Mouse (Mus musculus) hindbrain, embryonic 15.5 days (tissue): ENCODE measurements around the gene Tspan4. TPM values are rescaled to one million over a fixed set of nuclear protein-coding genes. Genes with fewer than 3 reads are reported as not detected.
A peak's percentile ranks its signal among the peaks of the same experiment; 100 is the strongest.

Experiments
- ATAC-seq: fragments of 200-750 bp; cut with Nextera tagmentation; 2 replicates; pipeline ENCODE4 v1.8.0; 2017; ENCODE audit warnings: low read depth, moderate number of reproducible peaks, moderate TSS enrichment; ENCODE audit not compliant: low FRiP score
- H3K27ac ChIP-seq: fragments of 300-500 bp; sonication (generic); replicated peaks from 2 replicates; pipeline ENCODE4 v1.5.1; 2015; ENCODE audit warnings: mild to moderate bottlenecking, inconsistent platforms
- H3K27me3 ChIP-seq: fragments of 300-500 bp; sonication (generic); 2 replicates; pipeline ENCODE4 v1.6.1; 2015; ENCODE audit warnings: control low read depth, inconsistent platforms
- H3K36me3 ChIP-seq: fragments of 300-500 bp; sonication (generic); 2 replicates; pipeline ENCODE4 v1.6.1; 2015; ENCODE audit warnings: control low read depth, inconsistent platforms
- H3K4me1 ChIP-seq: fragments of 300-500 bp; sonication (generic); replicated peaks from 2 replicates; pipeline ENCODE4 v1.6.1; 2015; ENCODE audit warnings: control low read depth, inconsistent platforms
- H3K4me2 ChIP-seq: fragments of 300-500 bp; sonication (generic); 2 replicates; pipeline ENCODE4 v1.6.1; 2015; ENCODE audit warnings: moderate library complexity, mild to moderate bottlenecking, inconsistent platforms
- H3K4me3 ChIP-seq: fragments of 300-500 bp; sonication (generic); 2 replicates; pipeline ENCODE4 v1.5.1; 2015; ENCODE audit warnings: mild to moderate bottlenecking, inconsistent platforms
- H3K9ac ChIP-seq: fragments of 300-500 bp; sonication (generic); 2 replicates; pipeline ENCODE4 v1.6.1; 2015; ENCODE audit warnings: inconsistent platforms
- H3K9me3 ChIP-seq: fragments of 300-500 bp; sonication (generic); 2 replicates; pipeline ENCODE4 v1.6.1; 2016; ENCODE audit warnings: control low read depth, inconsistent platforms
- WGBS: fragments of 180-500 bp; shearing (Covaris S2); methylation state at CpG from one replicate; pipeline ENCODE4 v1.1.7; 2015; 5-methylcytosine and 5-hydroxymethylcytosine counted together
- polyA plus RNA-seq: library from polyadenylated mRNA; unstranded; fragments of >200 nt; fragmentation: Nextera tagmentation; extraction: Ambion mirVana; gene quantifications from 2 replicates; pipeline ENCODE4 v1.2.1, GENCODE M21; 2015

The Tspan4 gene
- polyA plus RNA-seq, 1 experiment from 2014 or later, result 63.2 TPM

GRCm38 (mm10) chr7:141457236-141457635 is 17.8 kb upstream of the Tspan4 start:
- Histone ChIP-seq H3K27me3 (peaks cover 31% of the 10 kb centered on the region), H3K36me3 (peaks cover 10% of the 10 kb centered on the region; the same call in 1 of the 2 replicates), H3K4me1 (peaks cover 30% of the 10 kb centered on the region), H3K9me3 (no peaks in the 10 kb centered on the region), H3K4me3 (no peak overlapping the region), H3K9ac (no peak overlapping the region), H3K27ac (no peak overlapping the region), H3K4me2 (no peak overlapping the region)
- no peak for ATAC-seq
- WGBS, result 94% methylated on average over 14 of the region's 14 CpGs

GRCm38 (mm10) chr7:141457986-141458660 is 16.9 kb upstream of the Tspan4 start:
- WGBS, result 78% methylated on average over 15 of the region's 15 CpGs

GRCm38 (mm10) chr7:141458661-141459060 is 16.4 kb upstream of the Tspan4 start:
- no peak overlapping the region for H3K27ac ChIP-seq
- WGBS, result 90% methylated on average over 11 of the region's 11 CpGs
- no peak overlapping the region for H3K4me2 ChIP-seq
- peaks cover 45% of the 10 kb centered on the region for H3K27me3 ChIP-seq
- H3K9me3 ChIP-seq, result no peaks in the 10 kb centered on the region
- peaks cover 9% of the 10 kb centered on the region; the same call in 1 of the 2 replicates for H3K36me3 ChIP-seq
- H3K9ac ChIP-seq, result no peak overlapping the region
- H3K4me1 ChIP-seq, result peaks cover 32% of the 10 kb centered on the region
- ATAC-seq, result no peak
- no peak overlapping the region for H3K4me3 ChIP-seq

More at GRCm38 (mm10) chr7:141457986-141458660, 16.9 kb upstream of the Tspan4 start:
- Histone ChIP-seq H3K36me3 (peaks cover 9% of the 10 kb centered on the region; the same call in 1 of the 2 replicates), H3K4me2 (no peak overlapping the region), H3K4me3 (no peak overlapping the region), H3K4me1 (peaks cover 32% of the 10 kb centered on the region), H3K9ac (no peak overlapping the region), H3K27me3 (peaks cover 39% of the 10 kb centered on the region), H3K9me3 (no peaks in the 10 kb centered on the region), H3K27ac (no peak overlapping the region)
- ATAC-seq, result no peak

GRCm38 (mm10) chr7:141459301-141459711 is 15.7 kb upstream of the Tspan4 start:
- peaks cover 51% of the 10 kb centered on the region for H3K27me3 ChIP-seq
- H3K36me3 ChIP-seq, result peaks cover 9% of the 10 kb centered on the region; the same call in 1 of the 2 replicates
- H3K27ac ChIP-seq, result no peak overlapping the region
- no peaks in the 10 kb centered on the region for H3K9me3 ChIP-seq
- no peak overlapping the region for H3K4me3 ChIP-seq
- ATAC-seq, result no peak
- no peak overlapping the region for H3K9ac ChIP-seq
- peaks cover 32% of the 10 kb centered on the region for H3K4me1 ChIP-seq
- WGBS, result 92% methylated on average over 17 of the region's 17 CpGs
- H3K4me2 ChIP-seq, result no peak overlapping the region

- peaks cover 9% of the 10 kb centered on the region; the same call in 1 of the 2 replicates for H3K36me3 ChIP-seq
- no peak overlapping the region for H3K4me3 ChIP-seq
- no peak overlapping the region for H3K4me2 ChIP-seq
- H3K4me1 ChIP-seq, result peaks cover 33% of the 10 kb centered on the region
- H3K9ac ChIP-seq, result no peak overlapping the region
- no peak overlapping the region for H3K27ac ChIP-seq
- 77% methylated on average over 5 of the region's 5 CpGs for WGBS
- no peak for ATAC-seq
- no peaks in the 10 kb centered on the region for H3K9me3 ChIP-seq
- peaks cover 58% of the 10 kb centered on the region for H3K27me3 ChIP-seq
These were observed 15.0 kb upstream of the Tspan4 start for GRCm38 (mm10) chr7:141460001-141460390.

GRCm38 (mm10) chr7:141460391-141461113 is 14.5 kb upstream of the Tspan4 start, which contains the start of gene Cracr2b:
Gene Cracr2b, plus strand, starts transcription at chr7:141461094.
- Histone ChIP-seq H3K27ac (no peak within 1 kb of the TSS), H3K4me2 (peak within 1 kb of the TSS; percentile 74), H3K27me3 (peaks cover 64% of the 10 kb centered on the region)

GRCm38 (mm10) chr7:141461521-141462332 is 13.3 kb upstream of the Tspan4 start:
- Histone ChIP-seq H3K4me1 (peaks cover 20% of the 10 kb centered on the region), H3K27me3 (peaks cover 74% of the 10 kb centered on the region), H3K4me3 (peak overlapping the region; percentile 38), H3K27ac (no peak overlapping the region), H3K4me2 (peak overlapping the region; percentile 74), H3K9ac (peak overlapping the region; percentile 42), H3K9me3 (no peaks in the 10 kb centered on the region), H3K36me3 (peaks cover 9% of the 10 kb centered on the region; the same call in 1 of the 2 replicates)
- WGBS, result 3% methylated on average over 59 of the region's 59 CpGs
- no peak for ATAC-seq

More at GRCm38 (mm10) chr7:141460391-141461113, 14.5 kb upstream of the Tspan4 start, which contains the start of gene Cracr2b:
- 71% methylated on average over 15 of the region's 15 CpGs for WGBS
- Histone ChIP-seq H3K9ac (peak within 1 kb of the TSS; percentile 42), H3K36me3 (peaks cover 9% of the 10 kb centered on the region; the same call in 1 of the 2 replicates), H3K4me3 (peak within 1 kb of the TSS; percentile 38), H3K4me1 (peaks cover 31% of the 10 kb centered on the region), H3K9me3 (no peaks in the 10 kb centered on the region)
- no peak for ATAC-seq

- H3K27me3 ChIP-seq, result peaks cover 75% of the 10 kb centered on the region
- no peak overlapping the region for H3K9ac ChIP-seq
- peak overlapping the region; percentile 74 for H3K4me2 ChIP-seq
- H3K36me3 ChIP-seq, result peaks cover 9% of the 10 kb centered on the region; the same call in 1 of the 2 replicates
- H3K9me3 ChIP-seq, result no peaks in the 10 kb centered on the region
- peak overlapping the region; percentile 38; the same call in 1 of the 2 replicates for H3K4me3 ChIP-seq
- H3K27ac ChIP-seq, result no peak overlapping the region
- no peak for ATAC-seq
- H3K4me1 ChIP-seq, result peaks cover 27% of the 10 kb centered on the region
- WGBS, result 24% methylated on average over 5 of the region's 5 CpGs
These were observed 12.7 kb upstream of the Tspan4 start for GRCm38 (mm10) chr7:141462333-141462821.

- Histone ChIP-seq H3K9ac (no peak overlapping the region), H3K4me3 (0 out of 2 replicates have a peak overlapping the region, but pooled peaks have one; percentile 10)
These were observed 11.0 kb upstream of the Tspan4 start for GRCm38 (mm10) chr7:141463824-141464602.

GRCm38 (mm10) chr7:141464603-141465201 is 10.3 kb upstream of the Tspan4 start:
- no peak overlapping the region for H3K9ac ChIP-seq
- no peaks in the 10 kb centered on the region for H3K9me3 ChIP-seq
- H3K4me2 ChIP-seq, result peak overlapping the region; percentile 40

More at GRCm38 (mm10) chr7:141463824-141464602, 11.0 kb upstream of the Tspan4 start:
- H3K4me2 ChIP-seq, result peak overlapping the region; percentile 40
- H3K9me3 ChIP-seq, result no peaks in the 10 kb centered on the region
- peaks cover 6% of the 10 kb centered on the region; the same call in 1 of the 2 replicates for H3K36me3 ChIP-seq
- H3K27ac ChIP-seq, result no peak overlapping the region
- H3K4me1 ChIP-seq, result peaks cover 41% of the 10 kb centered on the region
- ATAC-seq, result no peak
- peaks cover 75% of the 10 kb centered on the region for H3K27me3 ChIP-seq
- WGBS, result 22% methylated on average over 12 of the region's 12 CpGs

More at GRCm38 (mm10) chr7:141464603-141465201, 10.3 kb upstream of the Tspan4 start:
- no peak overlapping the region for H3K27ac ChIP-seq
- H3K4me3 ChIP-seq, result peak overlapping the region; percentile 10; the same call in 1 of the 2 replicates
- WGBS, result 4% methylated on average over 38 of the region's 38 CpGs
- H3K36me3 ChIP-seq, result no peaks in the 10 kb centered on the region; the same call in 1 of the 2 replicates
- peaks cover 48% of the 10 kb centered on the region for H3K4me1 ChIP-seq
- peaks cover 69% of the 10 kb centered on the region for H3K27me3 ChIP-seq
- ATAC-seq, result no peak
